Mouse (Mus musculus) megakaryocyte, embryonic 14.5 days (primary cell): ENCODE data around the gene Vmn2r79. TPM values are rescaled to one million over a fixed set of nuclear protein-coding genes. Genes with fewer than 3 reads are reported as not detected.
"Not testable (repeated sequence)": the region's sequence is repeated elsewhere in the genome, so short reads cannot be mapped to it uniquely, and the experiment has no call there.

Source experiments
- H3K27me3 ChIP-seq: replicated peaks from 2 replicates; pipeline ENCODE3; 2012; ENCODE audit warnings: inconsistent platforms
- H3K36me3 ChIP-seq: replicated peaks from 2 replicates; pipeline ENCODE3; 2012; ENCODE audit warnings: low read length, inconsistent platforms, mixed read lengths
- H3K4me1 ChIP-seq: 2 replicates; pipeline ENCODE4 v1.6.1; 2012; ENCODE audit warnings: inconsistent platforms
- H3K4me3 ChIP-seq: replicated peaks from 2 replicates; pipeline ENCODE3; 2012; ENCODE audit warnings: moderate library complexity, mild to moderate bottlenecking, inconsistent platforms
- H3K9me3 ChIP-seq: 2 replicates; pipeline ENCODE4 v1.6.1; 2012; ENCODE audit warnings: inconsistent platforms
- FLI1 ChIP-seq: IDR thresholded peaks from 2 replicates; pipeline ENCODE4 v1.6.1; 2012; ENCODE audit warnings: low read length, inconsistent platforms, mixed read lengths
- GATA1 ChIP-seq: IDR thresholded peaks from 3 replicates; pipeline ENCODE4 v1.6.1; 2012; ENCODE audit warnings: mixed read lengths, low read length, inconsistent platforms, borderline replicate concordance
- polyA plus RNA-seq: library from polyadenylated mRNA; stranded (reverse); fragments of >175 nt; gene quantifications from 2 replicates; pipeline ENCODE4 v1.2.3, GENCODE M21; 2012; ENCODE audit warnings: low replicate concordance; ENCODE audit not compliant: insufficient read depth

Vmn2r79 gene
- not detected in 2 replicates for polyA plus RNA-seq

- not testable (repeated sequence) for H3K27me3 ChIP-seq, H3K4me1 ChIP-seq, H3K36me3 ChIP-seq, H3K9me3 ChIP-seq, H3K4me3 ChIP-seq
These were observed at the start of gene Vmn2r79 for GRCm38 (mm10) chr7:86995815-86996214. Gene Vmn2r79 (plus strand): TSS chr7:86996115.

- Histone ChIP-seq H3K9me3 (no peaks in the 10 kb centered on the region), H3K4me1 (no peaks in the 10 kb centered on the region), H3K27me3 (no peaks in the 10 kb centered on the region), H3K4me3 (no peak overlapping the region), H3K36me3 (no peaks in the 10 kb centered on the region)
- TF ChIP-seq FLI1: no peak
- no peak for TF ChIP-seq GATA1
These were observed 1.2 kb upstream of the Vmn2r79 start for GRCm38 (mm10) chr7:86994700-86995099.

GRCm38 (mm10) chr7:87026486-87026885 lies 30.6 kb downstream of the Vmn2r79 start:
- H3K9me3 ChIP-seq: peaks cover 29% of the 10 kb centered on the region
- not testable (repeated sequence) for H3K27me3 ChIP-seq, H3K36me3 ChIP-seq, H3K4me3 ChIP-seq, H3K4me1 ChIP-seq

DNA sequence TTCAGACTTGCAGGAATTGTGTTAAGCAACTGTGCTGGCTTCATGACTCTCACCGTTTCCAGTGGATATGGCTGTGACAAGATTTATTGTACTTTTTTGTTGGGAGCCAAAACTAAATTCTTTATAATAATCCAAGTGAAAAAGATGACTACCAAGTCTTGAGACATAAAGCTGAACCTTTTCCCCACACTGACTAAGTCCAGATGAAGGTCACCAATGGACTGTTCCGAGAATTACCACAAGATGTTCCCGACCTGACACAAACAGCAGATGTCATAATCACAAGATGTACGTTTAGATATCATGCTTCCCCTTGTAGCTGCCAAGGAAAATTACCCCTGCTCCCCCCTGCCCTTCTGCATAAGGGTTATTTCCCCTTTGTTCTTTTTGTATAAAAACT lies 67.7 kb downstream of the Vmn2r79 start:
- H3K36me3 ChIP-seq: no peaks in the 10 kb centered on the region
- no peak overlapping the region for H3K4me3 ChIP-seq
- no peaks in the 10 kb centered on the region for H3K27me3 ChIP-seq
- H3K4me1 ChIP-seq: no peaks in the 10 kb centered on the region
- TF ChIP-seq GATA1: no peak
- TF ChIP-seq FLI1: no peak
- H3K9me3 ChIP-seq: no peaks in the 10 kb centered on the region

Other genes with a start within 250 kb of the Vmn2r79 start
- gene Folh1, start 220.2 kb upstream of the Vmn2r79 start, polyA plus RNA-seq: not detected in 2 replicates
- gene Vmn2r77, start 201.1 kb upstream of the Vmn2r79 start, polyA plus RNA-seq: not detected in 2 replicates
- gene Vmn2r78, start 81.0 kb upstream of the Vmn2r79 start, polyA plus RNA-seq: not detected in 2 replicates
- gene Nox4, start 250.0 kb downstream of the Vmn2r79 start, polyA plus RNA-seq: not detected in 2 replicates